Mouse (Mus musculus): Measurements from ENCODE around the gene Tenm3.
"Not testable (repeated sequence)": the region's sequence is repeated elsewhere in the genome, so short reads cannot be mapped to it uniquely, and the experiment has no call there.

Tenm3 gene

GRCm38 (mm10) chr8:48204114-48204837, 639.5 kb downstream of the Tenm3 start:
- DNase-seq (ENCODE audit: low spot score in 2 of 2): no peak

GRCm38 (mm10) chr8:48203611-48204010, 640.1 kb downstream of the Tenm3 start:
- no peak for DNase-seq (ENCODE audit: low spot score in 2 of 2)

GRCm38 (mm10) chr8:48203161-48203560, 640.6 kb downstream of the Tenm3 start:
- DNase-seq (ENCODE audit: low spot score in 2 of 2): no peak

- no peak for DNase-seq (ENCODE audit: low spot score in 2 of 2)
Measured at GRCm38 (mm10) chr8:48202632-48203031, 641.1 kb downstream of the Tenm3 start.

GRCm38 (mm10) chr8:48199171-48199570, 644.6 kb downstream of the Tenm3 start:
- no peak for DNase-seq (ENCODE audit: low spot score in 2 of 2)

GRCm38 (mm10) chr8:48195971-48196370, 647.8 kb downstream of the Tenm3 start:
- DNase-seq (ENCODE audit: low spot score in 2 of 2): no peak

GRCm38 (mm10) chr8:48188586-48188985, 655.2 kb downstream of the Tenm3 start:
- DNase-seq (ENCODE audit: low spot score in 2 of 2): no peak

- DNase-seq (ENCODE audit: low spot score in 2 of 2): no peak
Measured at GRCm38 (mm10) chr8:48183758-48184157, 660.0 kb downstream of the Tenm3 start.

- no peak for DNase-seq (ENCODE audit: low spot score in 2 of 2)
Measured at GRCm38 (mm10) chr8:48181000-48181399, 662.8 kb downstream of the Tenm3 start.

- not testable (repeated sequence) for DNase-seq (ENCODE audit: low spot score in 2 of 2)
Measured at GRCm38 (mm10) chr8:48180146-48180545, 663.6 kb downstream of the Tenm3 start.

GRCm38 (mm10) chr8:48178993-48179392, 664.8 kb downstream of the Tenm3 start:
- no peak for DNase-seq (ENCODE audit: low spot score in 2 of 2)

GRCm38 (mm10) chr8:48177876-48178275, 665.9 kb downstream of the Tenm3 start:
- DNase-seq (ENCODE audit: low spot score in 2 of 2): no peak
